Comparison of ENCODE assay signal across 9 mouse cellular contexts in the genomic region with DNA sequence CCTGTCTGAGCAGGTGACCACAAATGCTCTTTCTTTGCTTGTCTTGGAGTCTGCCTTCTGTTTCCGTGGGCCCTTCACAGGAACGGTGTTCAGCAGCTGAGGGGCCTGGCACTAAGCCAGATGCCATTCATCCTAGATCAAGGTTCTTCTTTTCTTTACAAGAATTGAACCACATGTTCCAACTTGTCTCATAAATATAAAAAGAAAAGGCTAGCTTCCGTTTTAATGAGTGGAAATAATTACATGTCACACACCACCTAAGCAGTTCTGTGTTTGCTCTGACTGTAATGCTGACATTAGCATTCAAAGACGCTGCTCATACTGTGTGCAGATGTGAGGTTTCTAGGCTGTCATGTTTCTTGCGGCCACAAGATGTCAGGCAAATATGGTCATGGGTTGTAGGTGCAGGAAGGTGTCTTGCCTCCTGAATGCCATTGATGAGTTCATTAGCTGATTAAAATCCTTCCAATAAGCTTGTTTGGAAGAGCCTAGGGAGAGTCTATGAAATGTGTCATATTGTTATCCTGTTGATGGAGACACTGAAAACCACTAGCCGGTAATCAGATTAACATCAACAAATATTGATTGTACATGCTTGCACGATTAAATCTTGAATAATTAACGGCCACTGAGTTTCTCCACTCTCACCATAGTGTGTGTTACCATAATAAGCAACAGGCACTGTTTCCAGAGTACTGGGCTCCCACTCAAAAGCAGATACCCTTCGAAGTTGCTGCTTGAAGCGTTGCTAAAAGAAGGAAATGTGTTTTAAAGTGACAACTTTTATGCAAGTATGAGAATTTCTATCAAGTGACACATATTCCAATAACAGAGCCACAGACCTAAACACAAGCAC.
DNase-seq lines count a peak whose midpoint lies in the region.
"Had no signal": no experiment of that assay in that cellular context is flagged by ENCODE, and none has a peak within 500 bp of the region (broad histone marks: within the 10 kb centered on the region; RNA-seq: fewer than 3 reads in every experiment).

No protein-coding gene starts in this region.

- intact Hi-C loops in left cerebral cortex, postnatal 10 days (cut with DNase I) = no loop called here

- H3K36me3 ChIP-seq in hindbrain, embryonic 10.5 days = no peaks in the 10 kb centered on the region
- H3K36me3 ChIP-seq: heart, embryonic 15.5 days had no signal

- 63% methylated on average over 10 of the region's 10 CpGs for WGBS in hindbrain, embryonic 10.5 days

- peaks cover 12% of the 10 kb centered on the region for H3K4me1 ChIP-seq in hindbrain, embryonic 10.5 days (replicated peaks)
- H3K4me1 ChIP-seq: heart, embryonic 15.5 days had no signal

- H3K9me3 ChIP-seq in hindbrain, embryonic 10.5 days = no peaks in the 10 kb centered on the region
- H3K9me3 ChIP-seq: heart, embryonic 15.5 days had no signal

- no peak overlapping the region for H3K27ac ChIP-seq in hindbrain, embryonic 10.5 days
- H3K27ac ChIP-seq: heart, embryonic 15.5 days had no signal

- H3K4me3 ChIP-seq in hindbrain, embryonic 10.5 days = no peak overlapping the region
- H3K4me3 ChIP-seq: heart, embryonic 15.5 days had no signal

- no peaks in the 10 kb centered on the region for H3K27me3 ChIP-seq in hindbrain, embryonic 10.5 days (ENCODE audit: insufficient read depth, poor library complexity, severe bottlenecking)

- peak; percentile 9 for DNase-seq in adrenal gland, postnatal 14 days
- no peak for DNase-seq in adrenal gland, adult 2 months
- peak; percentile 69 for DNase-seq in 3T3-L1 (ENCODE audit: low read depth, low spot score)
- DNase-seq in cerebellum, postnatal 10 days = peak; percentile 59 to 64
- DNase-seq in hindbrain, embryonic 10.5 days (ENCODE audit: low spot score) = peak; percentile 17
- DNase-seq in left cerebral cortex, postnatal 10 days (ENCODE audit: extremely low spot score in 1 of 2, low spot score in 2 of 2) = peak; percentile 25 to 29
- peak; percentile 69 for DNase-seq in retina, postnatal 1 day
- no peak for DNase-seq in thymus, adult 18-20 months

Comparison
In these comparisons a context has a peak if more than half of its experiments do, and no peak if none do; other contexts are left out.
1. DNase-seq: peak in adrenal gland, postnatal 14 days (single experiment), 3T3-L1 (single experiment), cerebellum, postnatal 10 days (2 of 2), hindbrain, embryonic 10.5 days (single experiment), left cerebral cortex, postnatal 10 days (2 of 2) and retina, postnatal 1 day (single experiment); none in adrenal gland, adult 2 months (single experiment) and thymus, adult 18-20 months (0 of 2).